Mouse (Mus musculus) testis, adult 2 months (tissue): ENCODE measurements around the gene Tmc3.

Source experiments
- CTCF ChIP-seq: fragments of 200-500 bp; IDR thresholded peaks from 2 replicates; pipeline ENCODE4 v1.5.1; 2012; ENCODE audit warnings: low read depth, mild to moderate bottlenecking, inconsistent platforms, low read length, moderate library complexity; ENCODE audit not compliant: control insufficient read depth, insufficient read depth, insufficient replicate concordance
- POLR2A ChIP-seq: fragments of 200-500 bp; IDR thresholded peaks from 2 replicates; pipeline ENCODE4 v1.6.1; 2012; ENCODE audit warnings: low read depth, mild to moderate bottlenecking, inconsistent platforms, low read length, moderate library complexity; ENCODE audit not compliant: control insufficient read depth

DNA sequence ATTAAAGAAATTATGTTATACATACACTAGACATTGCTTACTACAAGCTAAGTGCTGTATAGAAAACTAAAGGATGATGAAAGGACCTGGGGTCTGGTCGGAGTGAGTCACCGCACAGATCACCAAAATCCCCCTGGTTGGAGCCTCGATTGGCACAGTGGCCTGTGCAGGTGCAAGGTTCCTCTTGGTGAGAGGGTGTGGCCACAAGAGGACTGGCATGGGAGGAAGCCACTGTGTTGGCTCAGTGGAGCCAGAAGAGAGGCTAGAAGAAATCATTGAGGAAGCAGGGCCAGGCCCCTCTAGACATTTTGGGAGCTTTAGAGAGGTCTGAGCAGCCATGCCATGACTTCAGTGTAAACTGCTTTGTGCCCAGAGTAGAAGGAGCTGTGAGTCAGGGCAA, 54.4 kb downstream of the Tmc3 start:
- TF ChIP-seq CTCF, result no peak
- TF ChIP-seq POLR2A, result no peak
